Mouse (Mus musculus): ENCODE results near the gene Tfb1m. TPM values are rescaled to one million over a fixed set of nuclear protein-coding genes. Genes with fewer than 3 reads are reported as not detected.

Tfb1m gene
- polyA plus RNA-seq (2012; rRNA removed): 9.1 and 9.9 TPM in 2 replicates

DNA sequence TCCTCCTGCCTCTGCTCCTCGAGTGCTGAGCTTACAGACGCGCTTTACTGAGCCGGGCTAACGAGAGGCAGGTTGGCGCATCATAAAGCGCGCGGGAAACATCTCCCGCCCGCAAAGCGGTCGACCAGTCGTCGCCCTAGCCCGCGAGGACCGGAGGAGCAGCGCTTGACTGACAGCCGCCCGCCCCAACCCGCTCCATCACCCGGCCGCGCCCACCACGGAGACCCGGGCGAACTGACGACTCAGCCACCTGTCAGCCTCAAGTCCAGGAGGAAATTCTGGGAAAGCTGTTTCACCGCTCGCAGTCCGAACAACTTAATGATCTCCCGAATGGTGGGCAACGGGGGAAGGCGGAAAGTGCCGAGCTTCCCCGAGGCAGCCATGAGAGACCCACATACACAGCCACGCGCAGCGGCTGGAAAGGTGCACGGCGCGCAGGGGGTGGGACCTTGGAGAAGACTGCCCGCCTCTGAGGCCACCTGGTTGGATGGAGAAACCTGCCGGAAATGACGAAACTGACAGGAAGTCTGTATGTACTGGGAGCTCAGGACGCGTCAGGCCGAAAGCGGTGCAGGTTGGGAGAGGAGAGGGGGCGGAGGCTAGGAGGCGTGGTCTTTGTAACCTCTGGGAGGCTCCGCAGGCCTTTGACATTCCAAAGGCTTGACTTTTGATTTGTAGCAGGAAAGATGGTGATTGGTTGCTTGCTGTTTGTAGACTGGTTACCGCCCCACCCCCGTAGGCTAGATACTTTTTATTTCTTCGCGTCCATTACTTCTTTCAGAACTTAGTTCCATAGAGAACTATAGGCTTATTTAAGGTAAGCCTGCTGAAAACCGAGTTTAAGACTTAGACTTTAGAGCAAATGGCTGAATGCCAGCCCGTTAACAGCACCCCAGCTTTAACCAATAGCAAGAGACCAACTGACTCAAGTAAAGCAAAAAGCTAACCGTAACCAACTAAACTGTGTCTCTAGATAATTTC, at the start of gene Tfb1m:
Gene Tfb1m, minus strand, starts transcription at position 451 of the 981 bp plus-strand sequence.
- DNase-seq (ENCODE audit: low spot score): peak; percentile 90

DNA sequence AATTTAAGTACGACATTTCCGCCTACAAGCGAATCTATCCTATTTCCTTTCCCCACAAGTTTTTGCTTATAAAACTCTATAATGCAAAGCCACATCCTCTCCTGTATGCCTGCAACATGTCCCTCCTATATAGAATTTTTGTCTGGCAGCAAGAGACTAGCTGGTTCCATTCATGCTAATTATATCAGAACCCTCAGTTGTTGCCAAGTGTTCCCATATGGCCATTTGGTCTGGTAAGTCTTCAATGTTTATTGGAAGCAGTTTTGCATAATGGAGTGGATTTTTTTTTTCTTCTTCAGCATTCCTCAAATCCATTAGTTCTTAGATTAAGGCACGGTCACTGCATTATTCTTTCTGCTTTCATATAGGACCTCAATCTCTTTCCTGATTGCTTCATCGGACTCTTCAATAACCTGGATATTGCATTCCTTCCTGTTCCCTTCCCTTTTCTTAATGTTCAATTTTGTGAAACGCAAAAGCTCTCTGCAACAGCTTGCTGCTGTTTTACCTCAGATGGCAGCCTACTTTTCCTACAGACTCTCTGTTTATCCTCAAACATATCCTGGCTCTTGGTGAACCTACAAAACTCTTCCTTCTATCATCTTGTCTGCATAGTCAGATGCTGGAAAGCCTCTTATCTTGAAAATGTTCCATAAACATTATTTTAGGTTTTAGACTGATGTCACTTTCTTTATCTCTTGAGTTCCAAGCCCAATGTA, 45.5 kb upstream of the Tfb1m start:
- DNase-seq (ENCODE audit: low spot score): no peak

DNA sequence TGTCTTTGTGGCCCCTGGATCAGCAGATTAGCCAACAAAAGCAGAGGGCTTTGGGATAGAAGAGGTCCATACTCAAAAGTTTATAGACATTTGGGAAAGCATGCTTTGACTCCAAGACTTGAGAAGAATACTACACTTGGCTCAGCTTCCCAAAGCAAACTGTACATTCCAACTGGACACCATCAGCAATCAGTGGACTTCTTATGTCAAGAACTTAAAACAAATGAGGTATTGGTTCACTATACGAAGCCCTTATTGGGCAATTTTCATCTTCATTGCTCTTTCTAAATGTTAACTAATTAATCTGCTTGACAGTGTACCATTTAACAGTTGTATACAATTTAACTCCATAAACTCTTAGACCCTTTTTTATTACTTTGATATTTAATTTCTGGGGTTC, 40.8 kb upstream of the Tfb1m start:
- DNase-seq (ENCODE audit: low spot score): no peak

DNA sequence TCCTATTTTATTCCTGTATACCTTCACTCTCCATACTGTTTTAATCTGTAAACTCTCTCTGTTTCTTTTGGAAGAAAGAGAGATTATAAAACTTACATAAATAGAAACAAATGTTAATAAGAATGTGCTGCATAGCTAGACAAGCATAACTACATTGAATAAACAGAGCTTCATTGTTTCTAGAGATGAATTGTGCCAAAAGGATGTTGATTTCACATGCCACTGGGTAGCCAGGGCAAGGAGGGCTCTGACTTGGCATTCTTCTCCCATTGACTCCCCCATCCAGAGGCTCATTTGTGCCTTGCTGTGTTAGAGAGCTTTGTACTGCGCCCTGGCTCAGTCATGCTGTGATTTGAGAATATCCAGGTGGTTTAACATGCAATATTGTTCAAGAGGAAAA, 40.3 kb upstream of the Tfb1m start:
- no peak for DNase-seq (ENCODE audit: low spot score)

DNA sequence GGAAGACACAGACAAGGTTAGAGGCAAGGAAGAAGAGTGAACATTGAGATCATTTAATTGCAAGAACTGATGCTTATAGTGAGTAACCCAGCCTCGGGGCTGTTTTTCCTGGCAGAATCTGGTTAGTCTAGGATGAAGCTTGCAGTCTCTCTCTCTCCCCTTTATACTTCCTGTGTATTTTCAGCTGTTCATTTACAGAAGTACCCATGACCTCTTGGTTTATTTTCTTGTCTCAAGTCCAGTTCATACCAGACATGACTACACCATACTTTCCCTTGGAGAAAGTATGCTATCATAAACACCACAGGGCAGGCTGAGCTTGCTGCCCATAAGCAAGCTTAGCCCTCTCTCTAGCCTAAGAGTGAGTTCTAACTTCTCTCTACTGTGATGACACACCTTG, 39.5 kb upstream of the Tfb1m start:
- DNase-seq (ENCODE audit: low spot score): no peak

DNA sequence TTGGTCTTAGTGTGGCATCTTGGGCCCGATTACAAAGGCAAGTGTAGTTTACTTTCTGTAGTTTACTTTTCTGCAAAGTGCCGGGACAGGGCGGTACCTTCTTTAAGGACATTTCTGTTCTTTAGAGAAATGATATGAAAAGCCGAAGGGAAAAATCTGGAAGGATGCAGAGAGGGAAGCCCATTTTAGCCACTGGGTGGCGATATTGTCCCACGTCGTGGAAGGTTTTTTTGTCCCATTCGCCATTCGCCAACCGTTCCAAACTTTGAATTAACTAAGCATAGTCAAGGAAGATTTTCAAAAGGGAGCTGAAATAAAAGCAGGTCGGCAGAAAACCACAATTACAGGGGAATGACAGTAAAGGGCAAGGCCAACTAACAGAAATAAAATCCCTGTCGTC, 13.3 kb upstream of the Tfb1m start:
- DNase-seq (ENCODE audit: low spot score): peak; percentile 35

DNA sequence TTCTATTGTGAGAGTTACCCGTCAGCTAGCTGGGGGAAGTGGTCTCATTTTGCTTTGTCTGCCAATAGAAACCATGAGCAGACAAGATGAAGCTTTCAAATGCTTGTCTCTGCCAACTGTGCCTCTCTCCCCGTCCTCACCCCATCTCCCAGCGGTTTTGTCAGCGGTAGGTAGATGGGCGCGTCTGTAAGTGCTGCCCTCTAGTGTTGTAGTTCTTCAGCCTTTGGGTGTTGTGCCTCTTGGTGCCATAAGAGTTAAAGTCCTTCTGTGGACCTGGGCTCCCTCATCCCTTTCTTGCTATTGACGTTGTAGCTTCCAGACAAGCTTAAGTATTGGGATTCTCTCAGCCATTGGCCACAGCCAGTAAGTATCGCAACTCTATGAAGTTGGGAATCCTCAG, 4.8 kb upstream of the Tfb1m start:
- DNase-seq (ENCODE audit: low spot score): no peak

DNA sequence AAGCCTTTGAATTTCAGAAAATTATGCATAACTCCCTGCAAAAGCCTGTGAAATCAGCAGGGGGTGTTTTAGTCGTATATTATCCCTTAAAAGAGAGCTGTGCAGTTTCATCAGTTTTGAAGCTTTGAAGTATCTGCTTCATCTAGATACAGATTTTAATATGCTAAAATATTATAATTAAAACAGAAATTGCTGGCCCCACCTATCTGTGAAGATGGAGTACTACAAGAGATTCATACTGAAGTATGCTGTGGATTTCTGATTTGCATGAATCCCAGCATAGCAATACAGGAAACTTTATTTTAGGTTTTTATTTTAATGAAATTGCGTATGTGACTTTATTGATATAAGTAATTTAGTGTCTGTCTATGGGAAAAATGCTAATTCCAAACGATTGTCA, 3.0 kb upstream of the Tfb1m start:
- no peak for DNase-seq (ENCODE audit: low spot score)

DNA sequence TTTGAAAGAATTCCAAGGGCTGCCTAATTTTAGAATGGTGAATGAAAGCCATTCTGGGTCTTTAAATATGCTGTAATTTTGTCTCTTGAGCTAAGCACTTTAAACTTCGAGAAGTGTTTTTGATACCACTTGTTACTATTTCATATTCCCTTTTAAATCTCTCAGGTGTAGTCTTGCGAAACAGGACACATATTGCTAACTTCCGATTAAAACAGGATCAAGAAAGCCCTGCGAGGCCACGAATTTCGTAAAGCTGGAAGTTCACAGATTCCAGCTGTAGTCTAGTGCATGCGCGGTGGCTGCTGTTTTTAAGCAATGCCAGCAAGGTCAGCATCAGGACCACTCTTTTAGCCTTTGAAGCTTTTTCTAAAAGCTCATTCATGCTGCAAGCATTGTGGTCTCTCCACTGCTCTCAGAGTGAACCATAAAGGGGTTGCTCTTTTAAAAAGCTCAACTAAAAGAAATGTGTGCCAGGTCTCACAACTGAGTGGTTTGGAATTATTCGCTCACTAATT, 832 bp upstream of the Tfb1m start:
- no peak for DNase-seq (ENCODE audit: low spot score)

DNA sequence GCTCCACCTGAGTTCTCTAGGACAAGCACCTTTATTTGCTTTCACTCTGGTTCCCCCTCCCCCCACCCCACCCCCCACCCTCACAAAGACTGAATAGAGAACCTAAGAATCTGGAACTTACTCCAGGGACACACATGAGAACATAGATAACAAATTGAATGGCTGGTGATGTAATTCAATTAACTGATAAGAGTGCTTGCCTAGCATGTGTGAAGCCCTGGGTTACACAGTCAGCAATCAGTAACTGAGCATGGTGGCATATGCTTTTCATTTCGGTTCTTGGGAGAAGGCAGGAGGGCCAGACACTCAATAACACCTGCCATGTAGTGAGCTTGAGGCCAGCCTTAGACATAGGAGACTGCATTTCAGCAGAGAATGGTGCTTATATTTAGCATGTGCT, 1.3 kb downstream of the Tfb1m start:
- DNase-seq (ENCODE audit: low spot score): no peak

DNA sequence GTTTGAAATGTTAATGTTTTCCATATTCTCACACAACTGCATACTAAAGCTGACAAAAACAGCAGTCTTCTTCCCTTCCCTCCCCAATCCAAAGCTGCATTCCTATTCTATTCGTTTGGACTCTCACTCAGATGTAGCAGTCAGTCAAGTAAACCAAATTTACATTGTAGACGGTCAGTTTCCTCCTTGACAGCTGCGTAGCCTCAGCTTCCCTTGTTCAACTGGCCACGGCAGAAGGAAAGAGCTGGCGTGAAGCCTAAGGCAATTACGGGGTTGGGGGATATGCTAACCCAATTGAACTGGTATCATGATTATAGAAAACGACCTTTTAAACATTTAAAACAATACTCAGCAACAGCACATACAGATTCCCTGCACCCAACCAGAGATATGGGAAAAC, 9.9 kb downstream of the Tfb1m start:
- no peak for DNase-seq (ENCODE audit: low spot score)

DNA sequence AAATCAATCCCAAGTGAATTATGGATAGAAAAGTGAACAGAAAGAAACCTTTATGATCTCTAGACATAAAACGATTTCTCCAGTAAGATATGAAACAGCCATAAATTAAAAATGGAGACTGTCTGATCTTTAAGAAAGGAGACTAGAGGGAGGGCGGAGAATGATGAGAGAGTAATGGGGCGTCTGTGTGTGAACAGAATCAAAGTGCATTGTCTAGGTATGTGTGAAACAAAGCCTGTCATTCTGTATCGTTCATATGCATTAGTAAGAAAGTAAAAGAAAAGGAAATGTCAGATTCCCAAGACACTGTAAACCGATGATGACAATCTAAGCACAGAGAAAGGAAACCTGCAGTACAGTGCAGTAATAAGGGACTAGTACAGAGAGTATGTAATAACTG, 16.5 kb downstream of the Tfb1m start:
- DNase-seq (ENCODE audit: low spot score): no peak

DNA sequence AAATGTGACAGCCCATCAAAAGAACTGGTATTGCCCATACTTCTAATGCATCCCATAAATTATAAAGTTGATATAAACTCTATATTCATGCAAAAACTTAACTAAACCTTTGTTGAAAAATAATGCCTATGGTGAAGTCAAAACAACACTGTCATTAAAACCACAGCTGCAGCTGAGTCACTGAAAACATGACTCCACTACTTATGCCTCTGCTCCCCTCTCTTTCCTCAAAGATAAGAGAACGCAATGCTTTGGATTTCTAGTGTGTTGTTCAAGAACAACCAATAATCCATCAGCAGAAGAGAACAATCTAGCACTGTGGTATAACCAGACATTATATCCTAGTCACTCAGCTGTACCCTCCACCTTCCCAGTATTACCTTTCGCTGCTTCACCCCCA, 17.3 kb downstream of the Tfb1m start:
- no peak for DNase-seq (ENCODE audit: low spot score)

DNA sequence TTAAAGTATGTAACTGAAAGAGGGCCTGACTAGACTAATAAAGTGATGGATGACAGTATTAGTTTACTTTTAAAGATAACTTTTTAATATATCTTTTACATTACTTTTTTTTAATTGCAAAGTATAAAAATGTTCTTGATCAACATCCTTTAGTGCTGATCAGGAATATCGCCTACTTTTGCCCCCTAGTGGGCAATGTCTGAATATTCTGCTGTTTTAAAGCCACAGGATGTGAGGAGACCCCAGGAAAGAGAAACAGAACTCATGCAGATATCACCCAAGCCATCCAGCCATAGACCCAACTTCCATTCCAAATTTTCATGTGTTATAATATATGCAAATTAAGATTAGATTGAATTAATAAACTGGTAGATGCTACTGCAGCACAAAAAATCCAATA, 24.2 kb downstream of the Tfb1m start:
- no peak for DNase-seq (ENCODE audit: low spot score)

DNA sequence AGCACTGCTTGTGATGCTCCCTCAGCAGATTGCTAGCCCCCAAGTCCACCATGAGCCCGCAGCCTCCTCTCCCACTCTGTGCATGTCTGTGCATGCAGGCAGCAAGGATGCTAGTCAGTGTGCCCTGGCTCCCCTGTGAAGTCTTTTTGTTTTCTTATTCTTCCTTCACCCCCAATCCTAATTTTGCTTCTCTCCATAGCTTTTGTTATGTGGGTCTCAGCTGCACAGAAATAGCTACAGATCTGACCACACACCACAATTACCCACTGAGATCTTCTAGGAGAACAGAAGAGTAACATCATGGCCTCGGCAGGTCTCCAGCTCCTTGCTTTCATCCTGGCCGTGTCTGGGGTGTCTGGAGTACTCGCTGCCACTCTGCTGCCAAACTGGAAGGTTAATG, 25.3 kb downstream of the Tfb1m start, which contains the start of gene Cldn20:
Gene Cldn20, plus strand, starts transcription at position 301 of the 400 bp plus-strand sequence.
- DNase-seq (ENCODE audit: low spot score): no peak

DNA sequence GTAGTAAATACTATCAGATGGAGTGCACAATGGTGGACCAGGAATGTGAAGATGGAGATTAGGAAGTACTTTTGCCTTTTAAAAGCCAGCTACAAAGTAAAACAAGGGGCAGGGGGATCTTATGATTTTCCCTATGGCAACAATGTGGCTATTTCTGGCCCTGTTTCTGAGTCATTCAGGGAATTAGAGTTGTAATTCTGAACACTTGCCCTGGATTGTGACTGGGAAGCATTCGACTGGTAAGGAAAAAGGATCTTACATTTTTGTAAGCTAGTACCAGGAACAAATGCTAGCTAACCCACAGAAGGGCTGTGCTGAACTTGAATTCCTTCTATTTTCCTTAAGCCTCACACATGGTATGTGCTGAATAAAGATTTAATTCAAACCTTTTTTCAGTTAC, 25.9 kb downstream of the Tfb1m start:
- DNase-seq (ENCODE audit: low spot score): no peak

DNA sequence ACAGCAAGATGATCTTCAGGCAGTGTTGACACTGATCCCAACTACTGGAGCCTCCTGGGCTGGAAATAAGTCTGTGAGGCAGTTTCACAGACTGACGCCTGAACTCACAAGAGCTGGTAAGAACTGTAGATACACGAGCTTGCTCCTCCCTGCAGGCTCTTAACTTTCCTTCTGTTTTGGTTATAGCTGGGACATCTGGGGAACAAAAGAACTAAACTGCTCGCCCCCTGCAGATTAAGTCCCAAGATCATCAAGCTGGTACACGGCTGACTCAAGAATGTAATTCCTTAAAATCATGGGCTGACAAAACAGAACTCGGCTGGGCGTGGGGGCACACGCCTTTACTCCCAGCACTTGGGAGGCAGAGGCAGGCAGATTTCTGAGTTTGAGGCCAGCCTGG, 27.0 kb downstream of the Tfb1m start:
- no peak for DNase-seq (ENCODE audit: low spot score)

DNA sequence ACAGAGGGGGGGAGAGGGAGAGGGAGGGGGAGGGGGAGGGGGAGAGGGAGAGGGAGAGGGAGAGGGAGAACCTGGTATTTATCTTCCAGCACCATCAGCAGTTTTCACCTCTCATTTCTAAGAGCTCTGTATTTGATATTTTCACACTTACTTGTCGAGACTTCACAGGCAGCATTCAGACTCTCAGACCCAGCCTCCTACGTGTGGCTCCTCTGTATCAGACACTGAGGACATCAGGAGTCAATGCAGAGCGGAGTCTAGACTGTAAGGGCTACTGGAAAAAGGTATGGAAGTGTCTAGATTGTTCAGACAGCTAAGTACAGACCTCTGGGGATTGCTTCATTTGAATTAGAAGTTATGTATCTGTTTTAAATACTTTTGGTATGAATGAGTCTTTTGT, 28.1 kb downstream of the Tfb1m start:
- no peak for DNase-seq (ENCODE audit: low spot score)

DNA sequence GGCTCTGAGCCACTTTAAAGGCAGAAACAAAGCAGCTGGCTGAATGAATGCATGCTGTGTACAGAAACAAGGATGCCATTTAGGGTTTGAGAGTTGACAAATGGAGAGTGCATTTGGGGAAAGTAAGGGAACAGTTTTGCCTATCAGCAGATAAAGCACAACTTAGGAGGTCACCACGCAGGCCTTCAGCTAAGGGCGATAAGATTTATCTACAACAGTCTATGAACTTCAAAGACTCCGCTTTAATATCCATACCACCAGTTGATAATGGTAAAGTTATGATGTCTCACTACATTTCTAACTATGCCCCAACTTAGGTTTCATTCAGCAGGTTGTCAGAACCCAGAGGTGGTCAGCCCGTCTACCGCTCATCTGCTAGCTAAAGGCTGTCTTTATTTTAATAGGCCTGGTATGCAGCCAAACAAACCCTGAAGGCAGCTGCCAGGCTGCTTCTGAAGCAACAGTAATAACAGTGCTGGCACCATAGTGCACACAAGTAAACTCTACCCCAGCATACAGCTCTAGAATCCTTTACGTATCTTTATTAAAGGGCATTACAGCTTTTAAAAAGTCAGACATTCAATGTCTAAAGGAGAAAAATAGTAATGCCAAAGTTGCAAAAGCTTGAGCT, 29.6 kb downstream of the Tfb1m start:
- no peak for DNase-seq (ENCODE audit: low spot score)

DNA sequence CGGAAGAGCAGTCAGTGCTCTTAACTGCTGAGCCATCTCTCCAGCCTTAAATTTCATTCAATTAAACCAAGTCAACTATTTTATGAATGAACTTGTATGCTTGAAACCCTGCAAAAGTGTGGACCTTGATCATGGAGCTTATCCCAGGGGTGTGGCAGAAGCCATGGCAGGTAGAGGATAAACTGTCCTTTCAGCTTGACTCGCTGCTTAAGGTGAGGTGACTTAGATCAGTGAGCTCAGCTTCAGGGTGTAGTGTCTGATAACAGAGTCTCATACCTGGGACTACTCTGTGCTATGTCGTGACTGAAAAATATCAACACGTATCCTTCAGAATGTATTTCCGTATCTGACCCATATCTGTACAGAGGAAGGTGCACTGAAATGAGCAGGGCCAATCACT, 37.2 kb downstream of the Tfb1m start:
- DNase-seq (ENCODE audit: low spot score): no peak

DNA sequence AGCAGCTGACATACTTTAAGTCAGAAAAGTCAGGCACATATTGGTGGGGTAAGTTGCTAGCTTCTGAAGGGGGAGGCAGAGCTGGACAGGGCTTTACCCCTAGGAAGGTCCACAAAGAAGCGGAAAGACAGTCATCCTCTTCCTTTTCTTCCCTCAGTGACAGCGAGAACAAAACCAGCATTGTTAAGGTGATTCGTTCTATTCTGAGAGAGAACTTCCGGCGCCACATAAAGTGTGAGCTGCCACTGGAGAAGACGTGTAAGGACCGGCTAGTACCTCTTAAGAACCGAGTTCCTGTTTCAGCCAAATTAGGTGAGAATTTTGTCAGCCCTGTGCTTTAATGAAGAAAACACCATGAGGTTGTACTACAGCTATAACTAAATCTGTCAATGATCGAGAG, 41.2 kb downstream of the Tfb1m start:
- DNase-seq (ENCODE audit: low spot score): no peak

DNA sequence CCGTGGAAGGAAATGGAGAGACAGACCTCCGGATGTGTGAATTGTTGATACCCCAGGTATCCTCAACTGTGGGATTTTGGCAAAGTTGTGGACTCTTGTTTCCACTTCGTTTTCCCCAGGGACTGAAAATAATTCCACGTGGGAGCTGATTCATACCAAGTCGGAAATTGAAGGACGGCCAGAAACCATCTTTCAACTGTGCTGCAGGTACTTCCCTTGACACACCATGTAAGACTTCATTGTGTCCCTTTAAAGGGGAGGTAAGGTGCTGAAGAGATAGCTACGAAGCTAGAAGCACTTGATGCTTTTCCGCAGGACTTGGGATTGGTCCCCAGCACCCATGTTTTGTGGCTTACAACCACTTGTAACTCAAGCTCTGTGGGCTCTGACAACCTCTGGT, 41.7 kb downstream of the Tfb1m start:
- DNase-seq (ENCODE audit: low spot score): no peak
